Mouse (Mus musculus) B cell, adult 62 days (primary cell): Measurements from ENCODE around the gene Olfr1116. TPM values are rescaled to one million over a fixed set of nuclear protein-coding genes. Genes with fewer than 3 reads are reported as not detected.

Experiments used
- total RNA-seq: library from RNA; stranded (reverse); gene quantifications from 4 replicates; pipeline ENCODE4 v1.2.4, GENCODE M21; 2023

Olfr1116 gene
- total RNA-seq = not detected in 4 replicates

DNA sequence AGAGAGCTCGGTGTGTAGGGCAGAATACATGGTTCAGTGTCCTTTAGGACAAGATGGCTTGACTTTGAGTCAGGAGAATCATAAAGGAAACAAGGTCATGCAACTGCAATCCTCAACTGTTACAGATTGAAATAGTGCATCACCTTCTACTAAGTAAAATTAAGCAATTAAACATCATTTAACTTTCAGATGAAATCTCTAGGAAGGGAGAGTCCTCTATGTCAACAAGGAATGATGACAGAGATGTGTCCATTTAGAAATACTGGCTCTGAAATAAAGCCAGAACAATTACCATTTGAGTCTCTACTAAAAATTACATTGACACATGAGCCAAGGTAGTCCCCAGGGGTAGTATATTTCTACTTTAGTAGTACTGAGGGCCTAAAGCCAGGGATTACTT, at the start of gene Olfr1116:
Olfr1116 (plus strand) TSS at position 301 of the 400 bp plus-strand sequence.

DNA sequence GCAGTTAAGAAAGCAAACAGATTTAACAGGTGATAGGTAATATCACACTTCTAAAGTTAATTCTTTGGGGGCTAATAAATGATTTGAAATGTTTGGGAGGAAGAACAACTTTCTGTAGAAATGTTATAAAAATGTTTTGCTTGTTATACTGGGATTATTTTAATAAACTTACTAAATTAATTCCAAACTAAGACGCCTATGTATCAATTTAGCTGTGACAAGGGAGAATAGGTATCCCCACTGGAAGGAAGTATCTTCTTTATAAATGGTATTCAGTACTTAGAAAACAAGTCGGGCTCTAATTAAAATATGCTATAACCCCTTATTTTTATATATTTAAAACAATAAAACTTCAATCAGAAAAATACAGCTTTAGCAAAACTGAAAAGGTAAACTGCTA, 19.6 kb upstream of the Olfr1116 start, which contains the start of gene Olfr1115:
Olfr1115 (plus strand) TSS at position 301 of the 400 bp plus-strand sequence.

DNA sequence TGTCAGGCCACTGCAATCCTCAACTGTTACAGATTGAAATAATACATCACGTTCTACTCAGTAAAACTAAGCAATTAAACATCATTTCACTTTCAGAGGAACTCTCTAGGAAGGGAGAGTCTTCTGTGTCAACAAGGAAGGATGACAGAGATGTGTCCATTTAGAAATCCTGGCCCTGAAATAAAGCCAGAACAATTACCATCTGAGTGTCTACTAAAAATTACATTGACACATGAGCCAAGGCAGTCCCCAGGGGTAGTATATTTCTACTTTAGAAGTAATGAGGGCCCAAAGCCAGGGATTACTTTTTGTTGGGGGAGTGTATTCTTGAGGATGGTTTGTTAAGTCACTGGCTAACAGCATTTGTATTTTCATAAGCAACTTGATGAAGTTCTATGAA, 39.9 kb downstream of the Olfr1116 start, which contains the start of gene Olfr1118:
Olfr1118 (plus strand) TSS at position 301 of the 400 bp plus-strand sequence.

Other genes starting within 250 kb of the Olfr1116 start
- not detected in 4 replicates for gene Olfr1104, start 240.5 kb upstream of the Olfr1116 start, total RNA-seq
- gene Olfr1105, start 231.0 kb upstream of the Olfr1116 start, total RNA-seq = not detected in 4 replicates
- not detected in 4 replicates for gene Olfr1106, start 215.3 kb upstream of the Olfr1116 start, total RNA-seq
- not detected in 4 replicates for gene Olfr1107, start 191.7 kb upstream of the Olfr1116 start, total RNA-seq
- gene Olfr1109, start 171.5 kb upstream of the Olfr1116 start, total RNA-seq = not detected in 4 replicates
- gene Olfr259, start 153.0 kb upstream of the Olfr1116 start, total RNA-seq = not detected in 4 replicates
- not detected in 4 replicates for gene Olfr1110, start 127.2 kb upstream of the Olfr1116 start, total RNA-seq
- not detected in 4 replicates for gene Olfr1111, start 114.9 kb upstream of the Olfr1116 start, total RNA-seq
- gene Olfr1112, start 79.7 kb upstream of the Olfr1116 start, total RNA-seq = not detected in 4 replicates
- not detected in 4 replicates for gene Olfr1113, start 58.6 kb upstream of the Olfr1116 start, total RNA-seq
- not detected in 4 replicates for gene Olfr1115, start 19.5 kb upstream of the Olfr1116 start, total RNA-seq
- not detected in 4 replicates for gene Olfr1118, start 40.0 kb downstream of the Olfr1116 start, total RNA-seq
- gene Olfr1120, start 87.3 kb downstream of the Olfr1116 start, total RNA-seq = not detected in 4 replicates
- not detected in 4 replicates for gene Olfr1121, start 102.4 kb downstream of the Olfr1116 start, total RNA-seq
- gene Olfr1122, start 118.3 kb downstream of the Olfr1116 start, total RNA-seq = 0.15 to 0.26 TPM in 2 of 4 replicates, not detected in the others
- not detected in 4 replicates for gene Olfr1123, start 149.1 kb downstream of the Olfr1116 start, total RNA-seq
- gene Olfr1124, start 162.7 kb downstream of the Olfr1116 start, total RNA-seq = not detected in 4 replicates
- gene Olfr1126, start 186.4 kb downstream of the Olfr1116 start, total RNA-seq = not detected in 4 replicates
- not detected in 4 replicates for gene Pramel7, start 229.6 kb downstream of the Olfr1116 start, total RNA-seq
- gene Pramel6, start 239.0 kb downstream of the Olfr1116 start, total RNA-seq = not detected in 4 replicates